Mouse (Mus musculus) spleen, postnatal 14 days (tissue): Measurements from ENCODE around the gene Tppp3.

Experiments used
- DNase-seq, 2 experiments: peaks; one replicate each; pipeline ENCODE4 v3.0.0; 2021 to 2022; ENCODE audit warnings: low spot score in 2 of 2

Gene Tppp3

GRCm38 (mm10) chr8:105467396-105467985 lies 3.8 kb downstream of the Tppp3 start:
- no peak for DNase-seq

- no peak for DNase-seq
These were observed 4.5 kb downstream of the Tppp3 start for GRCm38 (mm10) chr8:105466700-105467291.

DNA sequence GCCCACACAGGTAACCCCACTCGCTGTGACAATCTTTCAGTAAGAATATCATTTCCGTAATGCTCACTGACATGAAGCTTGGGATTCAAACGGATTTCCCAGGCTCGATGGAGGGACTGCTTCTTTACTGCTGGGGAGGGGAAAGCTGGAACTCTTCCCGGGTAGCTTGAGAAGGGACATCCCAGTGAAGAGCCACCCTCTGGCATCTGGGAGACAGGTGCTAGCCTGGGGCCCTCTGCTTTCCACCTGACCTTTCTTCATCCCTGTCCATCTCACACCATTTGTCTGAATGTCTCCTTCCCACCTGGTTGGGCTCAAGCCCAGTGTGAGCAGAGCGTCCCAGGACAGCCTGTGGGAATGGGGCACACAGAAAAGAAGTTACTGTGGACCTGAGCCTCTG lies 5.1 kb downstream of the Tppp3 start:
- DNase-seq, result no peak

- DNase-seq, result no peak
These were observed 6.7 kb downstream of the Tppp3 start for GRCm38 (mm10) chr8:105464595-105464994.

- DNase-seq, result no peak
These were observed 10.1 kb downstream of the Tppp3 start for GRCm38 (mm10) chr8:105461085-105461803.

DNA sequence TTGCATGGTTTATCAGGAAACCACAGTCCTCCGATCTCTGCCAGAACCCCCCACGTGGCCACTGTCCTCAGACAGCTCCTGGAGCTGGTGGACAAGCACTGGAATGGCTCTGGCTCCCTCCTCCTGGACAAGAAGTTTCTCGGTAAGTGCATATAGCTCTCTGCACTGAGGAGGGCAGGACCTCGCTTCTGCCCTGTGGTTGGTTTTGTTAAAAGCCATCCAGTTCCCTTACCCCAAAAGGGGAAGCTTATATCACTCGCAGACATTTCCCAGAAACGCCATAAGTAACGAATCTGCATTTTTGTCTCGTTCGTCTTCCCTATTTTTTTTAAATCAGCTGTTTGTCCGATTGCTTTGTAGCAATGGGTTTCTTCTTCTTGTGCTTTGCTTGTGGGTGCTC lies 16.1 kb downstream of the Tppp3 start:
- DNase-seq, result no peak

DNA sequence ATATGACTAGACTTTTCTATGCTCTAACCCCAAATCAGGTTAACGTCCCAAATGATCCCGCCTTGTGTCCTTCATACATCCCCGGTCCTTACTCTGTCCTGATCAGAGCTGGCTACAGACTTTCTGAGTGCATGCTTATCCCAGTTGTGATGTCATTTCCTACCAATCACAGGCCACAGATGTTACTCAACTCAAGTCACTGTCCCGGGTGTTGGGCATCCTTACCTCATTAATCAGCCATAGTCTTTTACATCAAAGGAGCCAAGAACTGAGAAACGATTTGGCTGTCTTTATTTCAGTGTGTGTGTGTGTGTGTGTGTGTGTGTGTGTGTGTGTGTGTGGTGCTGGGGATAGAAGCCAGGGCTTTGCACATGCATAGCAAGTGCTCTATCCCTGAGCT lies 17.2 kb downstream of the Tppp3 start:
- DNase-seq, result no peak

- no peak for DNase-seq
These were observed 18.0 kb downstream of the Tppp3 start for GRCm38 (mm10) chr8:105453296-105453695.

DNA sequence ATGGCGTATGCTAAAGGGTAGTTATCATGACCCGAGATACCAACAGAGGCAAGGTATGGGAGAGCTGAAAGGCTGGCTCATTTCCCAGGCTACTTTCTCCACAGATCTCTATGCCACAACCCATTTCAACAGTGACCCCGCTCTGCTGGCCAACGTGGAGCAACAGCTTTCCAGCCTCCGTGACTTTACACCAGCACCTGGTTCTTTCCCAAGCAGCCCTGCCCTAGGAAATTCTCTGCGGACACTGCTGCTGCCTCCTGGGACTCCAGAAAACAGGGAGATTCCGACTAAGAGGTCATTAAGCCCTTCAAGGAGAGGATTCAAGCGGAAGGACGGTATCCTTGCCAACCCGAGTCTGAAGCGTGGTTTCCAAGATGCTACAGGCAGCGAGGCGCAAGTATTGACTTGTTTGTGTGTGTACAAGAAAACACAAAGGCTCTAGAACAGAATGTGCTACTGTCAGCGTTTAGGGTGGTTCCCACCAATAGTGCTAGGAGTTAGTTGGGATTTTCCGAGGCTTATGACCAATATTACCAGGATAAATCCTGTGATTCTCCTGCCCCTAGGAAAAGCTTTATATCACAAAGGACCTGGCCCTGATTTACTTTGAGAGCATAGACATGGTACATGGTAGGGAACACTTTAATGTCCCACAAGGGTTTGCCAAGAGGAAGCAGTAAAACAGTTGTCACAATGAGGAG lies 19.3 kb downstream of the Tppp3 start:
- DNase-seq, result no peak

DNA sequence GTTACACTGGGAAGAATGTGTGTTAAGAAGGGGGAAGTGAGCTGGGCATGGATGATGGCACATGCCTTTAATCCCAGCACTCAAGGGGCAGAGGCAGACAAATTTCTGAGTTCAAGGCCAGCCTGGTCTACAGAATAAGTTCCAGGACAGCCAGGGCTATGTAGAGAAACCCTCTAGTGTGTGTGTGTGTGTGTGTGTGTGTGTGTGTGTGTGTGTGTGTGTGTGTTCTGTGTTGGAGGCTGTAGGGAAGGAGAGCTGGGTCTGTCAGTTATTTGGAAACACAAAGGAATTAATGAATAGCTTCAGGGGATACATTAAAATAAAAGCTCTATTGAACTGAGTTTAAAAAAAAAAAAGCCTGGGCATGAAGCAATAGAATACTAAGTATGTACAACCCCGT lies 20.3 kb downstream of the Tppp3 start:
- DNase-seq, result no peak

- no peak for DNase-seq
These were observed 22.7 kb downstream of the Tppp3 start for GRCm38 (mm10) chr8:105448596-105448995.

GRCm38 (mm10) chr8:105448188-105448587 lies 23.1 kb downstream of the Tppp3 start:
- no peak for DNase-seq

GRCm38 (mm10) chr8:105446127-105446552 lies 25.2 kb downstream of the Tppp3 start:
- no peak for DNase-seq

GRCm38 (mm10) chr8:105445296-105446126 lies 25.8 kb downstream of the Tppp3 start:
- DNase-seq, result no peak

- DNase-seq, result no peak
These were observed 28.7 kb downstream of the Tppp3 start for GRCm38 (mm10) chr8:105442661-105443060.

DNA sequence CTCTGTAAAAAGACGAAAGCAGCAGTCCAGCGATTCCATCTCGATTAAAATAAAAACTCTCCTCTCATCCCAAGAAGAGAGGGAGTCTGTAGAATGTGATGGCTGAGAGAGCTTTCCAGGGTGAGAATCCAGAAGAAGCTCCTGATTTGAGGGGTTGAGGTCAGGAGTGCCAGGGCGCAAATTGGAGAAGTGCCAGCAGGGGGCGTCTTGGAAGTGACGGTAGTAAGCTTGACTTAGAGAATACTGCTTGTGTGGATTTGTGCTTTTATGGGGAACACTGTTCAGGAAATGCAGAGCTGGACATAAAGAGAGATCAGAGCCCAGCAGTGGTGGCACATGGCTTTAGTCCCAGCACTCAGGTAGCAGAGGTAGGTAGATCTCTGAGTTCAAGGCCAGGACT lies 29.9 kb downstream of the Tppp3 start:
- DNase-seq, result peak; percentile 26 to 46

- DNase-seq, result peak; percentile 18 to 38
These were observed 32.5 kb downstream of the Tppp3 start for GRCm38 (mm10) chr8:105438865-105439264.

DNA sequence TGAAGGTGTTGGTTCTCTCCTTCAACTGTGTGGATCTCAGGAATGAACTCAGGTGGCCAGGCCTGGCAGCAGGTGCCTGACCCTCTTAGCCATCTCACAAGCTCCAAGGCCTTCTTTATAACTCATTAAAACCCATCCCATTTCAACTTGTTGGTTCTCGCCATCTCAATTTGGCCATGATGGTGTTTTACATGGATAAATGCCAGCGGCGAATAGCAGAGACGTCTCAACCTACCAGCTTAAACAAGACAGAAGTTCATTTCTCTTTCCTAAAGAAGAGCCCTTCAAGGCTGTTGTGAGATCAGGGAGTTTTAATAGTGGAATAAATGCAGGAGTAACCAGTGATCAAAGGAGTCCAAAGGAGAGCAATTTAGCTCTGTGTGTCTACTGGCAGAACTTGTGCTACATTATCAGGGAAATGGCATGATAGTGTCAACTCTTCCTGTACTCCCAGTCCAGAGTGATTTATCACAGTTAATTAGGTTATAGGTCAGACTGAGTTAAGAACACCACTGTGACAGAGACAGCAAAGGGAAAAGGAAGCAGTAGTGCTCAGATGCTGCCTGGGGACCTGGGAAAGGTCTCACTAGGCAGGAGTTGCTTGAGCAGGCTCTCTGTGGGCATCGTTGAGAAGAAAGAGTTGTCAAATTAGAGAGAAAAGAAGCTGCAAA lies 34.1 kb downstream of the Tppp3 start:
- no peak for DNase-seq

- no peak for DNase-seq
These were observed 35.1 kb downstream of the Tppp3 start for GRCm38 (mm10) chr8:105436218-105436617.

GRCm38 (mm10) chr8:105434136-105434535 lies 37.2 kb downstream of the Tppp3 start:
- no peak for DNase-seq

- DNase-seq, result no peak
These were observed 37.8 kb downstream of the Tppp3 start for GRCm38 (mm10) chr8:105433511-105433910.
